Mouse (Mus musculus) lung, embryonic 16.5 days (tissue): ENCODE data around the gene Aff3. TPM values are rescaled to one million over a fixed set of nuclear protein-coding genes. Genes with fewer than 3 reads are reported as not detected.

Experiments used
- ATAC-seq: fragments of 200-750 bp; cut with Nextera tagmentation; 2 replicates; pipeline ENCODE4 v1.8.0; 2017; ENCODE audit warnings: low read depth, mild to moderate bottlenecking, moderate library complexity
- H3K27ac ChIP-seq: fragments of 300-500 bp; sonication (generic); 2 replicates; pipeline ENCODE4 v1.5.1; 2014; ENCODE audit warnings: mild to moderate bottlenecking, control low read depth, low read length
- H3K27me3 ChIP-seq: fragments of 300-500 bp; sonication (generic); 2 replicates; pipeline ENCODE4 v1.6.1; 2014; ENCODE audit warnings: low read depth, low read length, mixed read lengths; ENCODE audit not compliant: control insufficient read depth, insufficient read depth
- H3K36me3 ChIP-seq: fragments of 300-500 bp; sonication (generic); 2 replicates; pipeline ENCODE4 v1.6.1; 2014; ENCODE audit warnings: low read length; ENCODE audit not compliant: control insufficient read depth, insufficient read depth
- H3K4me1 ChIP-seq: fragments of 300-500 bp; sonication (generic); replicated peaks from 2 replicates; pipeline ENCODE4 v1.6.1; 2014; ENCODE audit warnings: low read length, mixed read lengths; ENCODE audit not compliant: control insufficient read depth, insufficient read depth
- H3K4me2 ChIP-seq: fragments of 300-500 bp; sonication (generic); 2 replicates; pipeline ENCODE4 v1.6.1; 2014; ENCODE audit warnings: low read depth, low read length, control low read depth
- H3K4me3 ChIP-seq: fragments of 300-500 bp; sonication (generic); 2 replicates; pipeline ENCODE4 v1.5.1; 2014; ENCODE audit warnings: mild to moderate bottlenecking, low read length, control low read depth
- H3K9ac ChIP-seq: fragments of 300-500 bp; sonication (generic); 2 replicates; pipeline ENCODE4 v1.6.1; 2014; ENCODE audit warnings: low read length, control low read depth
- H3K9me3 ChIP-seq: fragments of 300-500 bp; sonication (generic); 2 replicates; pipeline ENCODE4 v1.6.1; 2016; ENCODE audit warnings: low read length; ENCODE audit not compliant: control insufficient read depth
- WGBS: fragments of 180-500 bp; shearing (Covaris S2); extraction: QIAGEN DNeasy Blood & Tissue Kit; methylation state at CpG from one replicate; pipeline ENCODE4 v1.1.7; 2014; 5-methylcytosine and 5-hydroxymethylcytosine counted together
- polyA plus RNA-seq: library from polyadenylated mRNA; unstranded; fragments of >200 nt; fragmentation: Nextera tagmentation; extraction: Ambion mirVana; gene quantifications from 2 replicates; pipeline ENCODE4 v1.2.1, GENCODE M21; 2015

Gene Aff3
- polyA plus RNA-seq, 1 experiment from 2014 or later: 2.6 TPM

GRCm38 (mm10) chr1:38176077-38176476 lies 488.7 kb downstream of the Aff3 start:
- WGBS: 85% methylated on average over 7 of the region's 7 CpGs

GRCm38 (mm10) chr1:38171874-38172273 lies 492.9 kb downstream of the Aff3 start:
- no peaks in the 10 kb centered on the region for H3K36me3 ChIP-seq
- no peak overlapping the region for H3K27ac ChIP-seq
- 73% methylated on average over 4 of the region's 4 CpGs for WGBS
- ATAC-seq: no peak
- H3K9me3 ChIP-seq: no peaks in the 10 kb centered on the region
- no peaks in the 10 kb centered on the region for H3K27me3 ChIP-seq
- no peak overlapping the region for H3K4me2 ChIP-seq
- no peak overlapping the region for H3K4me3 ChIP-seq
- no peak overlapping the region for H3K9ac ChIP-seq
- no peaks in the 10 kb centered on the region for H3K4me1 ChIP-seq

More at GRCm38 (mm10) chr1:38176077-38176476, 488.7 kb downstream of the Aff3 start:
- no peak overlapping the region for H3K9ac ChIP-seq
- no peak for ATAC-seq
- H3K4me3 ChIP-seq: no peak overlapping the region
- no peaks in the 10 kb centered on the region for H3K4me1 ChIP-seq
- no peaks in the 10 kb centered on the region for H3K27me3 ChIP-seq
- H3K27ac ChIP-seq: no peak overlapping the region
- no peaks in the 10 kb centered on the region for H3K9me3 ChIP-seq
- H3K36me3 ChIP-seq: no peaks in the 10 kb centered on the region
- H3K4me2 ChIP-seq: no peak overlapping the region

- ATAC-seq: no peak
- Histone ChIP-seq H3K27ac (no peak overlapping the region), H3K4me1 (no peaks in the 10 kb centered on the region), H3K36me3 (no peaks in the 10 kb centered on the region), H3K9me3 (no peaks in the 10 kb centered on the region), H3K27me3 (no peaks in the 10 kb centered on the region), H3K4me3 (no peak overlapping the region), H3K4me2 (no peak overlapping the region), H3K9ac (no peak overlapping the region)
- 36% methylated on average over 2 of the region's 2 CpGs for WGBS
Observed at GRCm38 (mm10) chr1:38165696-38166095, 499.1 kb downstream of the Aff3 start.

GRCm38 (mm10) chr1:38150086-38150485 lies 514.7 kb downstream of the Aff3 start:
- H3K9ac ChIP-seq: no peak overlapping the region
- no peak overlapping the region for H3K27ac ChIP-seq
- no peaks in the 10 kb centered on the region for H3K27me3 ChIP-seq
- 76% methylated on average over 5 of the region's 5 CpGs for WGBS
- no peaks in the 10 kb centered on the region for H3K36me3 ChIP-seq
- no peak overlapping the region for H3K4me2 ChIP-seq
- H3K9me3 ChIP-seq: no peaks in the 10 kb centered on the region
- no peak overlapping the region for H3K4me3 ChIP-seq
- no peaks in the 10 kb centered on the region for H3K4me1 ChIP-seq
- ATAC-seq: no peak

- ATAC-seq: no peak
- no peaks in the 10 kb centered on the region for H3K27me3 ChIP-seq
- 83% methylated on average over 4 of the region's 4 CpGs for WGBS
- no peaks in the 10 kb centered on the region for H3K9me3 ChIP-seq
- H3K27ac ChIP-seq: no peak overlapping the region
- H3K36me3 ChIP-seq: no peaks in the 10 kb centered on the region
- no peak overlapping the region for H3K4me2 ChIP-seq
- H3K9ac ChIP-seq: no peak overlapping the region
- no peak overlapping the region for H3K4me3 ChIP-seq
- H3K4me1 ChIP-seq: no peaks in the 10 kb centered on the region
Observed at GRCm38 (mm10) chr1:38146008-38146407, 518.7 kb downstream of the Aff3 start.

GRCm38 (mm10) chr1:38141371-38141770 lies 523.4 kb downstream of the Aff3 start:
- Histone ChIP-seq H3K9me3 (no peaks in the 10 kb centered on the region), H3K27me3 (no peaks in the 10 kb centered on the region), H3K9ac (no peak overlapping the region), H3K4me3 (no peak overlapping the region), H3K36me3 (no peaks in the 10 kb centered on the region), H3K4me2 (no peak overlapping the region), H3K4me1 (no peaks in the 10 kb centered on the region), H3K27ac (no peak overlapping the region)
- no peak for ATAC-seq
- 76% methylated on average over 1 of the region's 1 CpGs for WGBS

- Histone ChIP-seq H3K4me2 (no peak overlapping the region), H3K36me3 (no peaks in the 10 kb centered on the region), H3K9ac (no peak overlapping the region), H3K4me1 (no peaks in the 10 kb centered on the region), H3K4me3 (no peak overlapping the region), H3K9me3 (no peaks in the 10 kb centered on the region), H3K27me3 (no peaks in the 10 kb centered on the region), H3K27ac (no peak overlapping the region)
- 55% methylated on average over 2 of the region's 2 CpGs for WGBS
- no peak for ATAC-seq
Observed at GRCm38 (mm10) chr1:38140911-38141310, 523.8 kb downstream of the Aff3 start.

- no peak for ATAC-seq
- H3K27me3 ChIP-seq: no peaks in the 10 kb centered on the region
- H3K9me3 ChIP-seq: no peaks in the 10 kb centered on the region
- no peaks in the 10 kb centered on the region for H3K36me3 ChIP-seq
- H3K9ac ChIP-seq: no peak overlapping the region
- no peak overlapping the region for H3K27ac ChIP-seq
- no peak overlapping the region for H3K4me3 ChIP-seq
- 78% methylated on average over 2 of the region's 2 CpGs for WGBS
- H3K4me1 ChIP-seq: no peaks in the 10 kb centered on the region
- no peak overlapping the region for H3K4me2 ChIP-seq
Observed at GRCm38 (mm10) chr1:38139396-38139795, 525.4 kb downstream of the Aff3 start.

GRCm38 (mm10) chr1:38132942-38133341 lies 531.8 kb downstream of the Aff3 start:
- Histone ChIP-seq H3K4me1 (peaks cover 6% of the 10 kb centered on the region), H3K36me3 (no peaks in the 10 kb centered on the region), H3K27ac (no peak overlapping the region), H3K9ac (no peak overlapping the region), H3K27me3 (no peaks in the 10 kb centered on the region), H3K4me3 (no peak overlapping the region), H3K9me3 (no peaks in the 10 kb centered on the region), H3K4me2 (no peak overlapping the region)
- ATAC-seq: no peak
- 39% methylated on average over 6 of the region's 6 CpGs for WGBS
